Mouse (Mus musculus): ENCODE results near the gene Olfr304. TPM values are rescaled to one million over a fixed set of nuclear protein-coding genes. Genes with fewer than 3 reads are reported as not detected.
"Not testable (repeated sequence)": the region's sequence is repeated elsewhere in the genome, so short reads cannot be mapped to it uniquely, and the experiment has no call there.

Gene Olfr304
- not detected for total RNA-seq (2021)

- no peak for DNase-seq (ENCODE audit: extremely low spot score in 1 of 2, low spot score in 2 of 2)
- intact Hi-C loops (cut with DNase I) = no loop called here
Measured at GRCm38 (mm10) chr7:86386558-86386957, at the start of gene Olfr304. Gene Olfr304 (minus strand): TSS chr7:86386658.

DNA sequence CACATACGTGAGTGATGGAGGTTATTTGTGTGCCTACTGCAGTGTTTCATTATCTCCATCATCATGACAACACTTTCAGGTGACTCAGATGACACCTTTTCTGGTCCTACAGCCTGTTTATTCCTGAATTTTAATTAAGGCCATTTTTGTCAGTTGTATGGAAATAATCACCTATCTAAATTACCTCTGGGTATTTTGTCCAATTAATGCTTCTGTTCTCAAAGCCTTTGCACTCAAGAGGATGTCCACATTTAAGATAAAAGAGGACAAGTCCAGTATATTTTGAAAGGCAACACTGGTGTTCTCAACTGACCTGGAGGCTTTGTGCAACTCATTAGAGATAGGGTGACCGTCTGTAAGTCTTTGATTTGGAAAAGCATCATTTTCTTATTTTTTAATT lies 17.1 kb upstream of the Olfr304 start, which contains the start of gene Olfr301:
Gene Olfr301 (plus strand): TSS at position 301 of the 400 bp plus-strand sequence.
- DNase-seq (ENCODE audit: extremely low spot score in 1 of 2, low spot score in 2 of 2) = no peak
- intact Hi-C loops (cut with DNase I) = no loop called here

- intact Hi-C loops (cut with DNase I) = no loop called here
- no peak for DNase-seq (ENCODE audit: extremely low spot score in 1 of 2, low spot score in 2 of 2)
Measured at GRCm38 (mm10) chr7:86397689-86398088, 11.2 kb upstream of the Olfr304 start, which contains the start of gene Olfr303. Gene Olfr303 (minus strand): TSS chr7:86397789.

DNA sequence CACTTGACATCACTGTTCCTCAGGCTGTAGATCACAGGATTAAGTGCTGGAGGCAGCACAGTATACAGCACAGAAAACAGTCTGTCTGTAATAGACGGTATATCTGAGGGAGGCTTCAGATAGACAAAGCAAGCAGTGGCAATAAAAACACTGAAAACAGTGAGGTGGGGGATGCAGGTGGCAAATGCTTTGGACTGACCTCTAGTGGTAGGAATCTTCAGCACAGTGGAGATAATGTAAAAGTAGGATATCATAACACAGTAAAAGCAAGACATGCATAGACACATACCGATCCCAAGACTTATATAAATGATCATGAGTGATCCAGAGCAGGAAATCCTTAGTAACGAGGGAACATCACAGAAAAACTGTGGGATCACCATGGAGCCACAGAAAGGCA lies 689 bp downstream of the Olfr304 start:
- DNase-seq (ENCODE audit: extremely low spot score in 1 of 2, low spot score in 2 of 2) = no peak
- intact Hi-C loops (cut with DNase I) = no loop called here

DNA sequence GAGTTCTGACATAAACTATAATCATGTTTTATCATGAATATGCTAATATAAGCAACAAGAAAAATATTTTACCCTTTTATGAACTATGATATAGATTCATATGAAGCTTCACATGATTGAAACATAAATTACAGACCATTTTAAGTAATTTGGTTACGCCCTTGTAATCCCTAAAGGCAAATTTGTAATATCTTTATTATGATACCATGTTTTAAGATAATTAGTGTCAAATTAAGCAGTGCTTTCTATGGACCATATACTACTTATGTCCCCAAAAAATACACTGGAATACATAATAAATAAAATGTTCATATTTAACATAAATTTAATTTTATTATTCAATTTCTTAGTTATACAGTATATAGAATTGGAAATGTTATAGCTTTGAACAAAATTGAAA lies 19.6 kb downstream of the Olfr304 start, which contains the start of gene Olfr305:
Gene Olfr305 (minus strand): TSS at position 101 of the 400 bp plus-strand sequence.
- intact Hi-C loops (cut with DNase I) = no loop called here
- no peak for DNase-seq (ENCODE audit: extremely low spot score in 1 of 2, low spot score in 2 of 2)

- intact Hi-C loops (cut with DNase I); DNase-seq (ENCODE audit: extremely low spot score in 1 of 2, low spot score in 2 of 2): not testable (repeated sequence)
Measured at GRCm38 (mm10) chr7:86346296-86346695, 40.2 kb downstream of the Olfr304 start.

GRCm38 (mm10) chr7:86344253-86344652 lies 42.2 kb downstream of the Olfr304 start:
- DNase-seq (ENCODE audit: extremely low spot score in 1 of 2, low spot score in 2 of 2) = no peak
- intact Hi-C loops (cut with DNase I) = no loop called here

DNA sequence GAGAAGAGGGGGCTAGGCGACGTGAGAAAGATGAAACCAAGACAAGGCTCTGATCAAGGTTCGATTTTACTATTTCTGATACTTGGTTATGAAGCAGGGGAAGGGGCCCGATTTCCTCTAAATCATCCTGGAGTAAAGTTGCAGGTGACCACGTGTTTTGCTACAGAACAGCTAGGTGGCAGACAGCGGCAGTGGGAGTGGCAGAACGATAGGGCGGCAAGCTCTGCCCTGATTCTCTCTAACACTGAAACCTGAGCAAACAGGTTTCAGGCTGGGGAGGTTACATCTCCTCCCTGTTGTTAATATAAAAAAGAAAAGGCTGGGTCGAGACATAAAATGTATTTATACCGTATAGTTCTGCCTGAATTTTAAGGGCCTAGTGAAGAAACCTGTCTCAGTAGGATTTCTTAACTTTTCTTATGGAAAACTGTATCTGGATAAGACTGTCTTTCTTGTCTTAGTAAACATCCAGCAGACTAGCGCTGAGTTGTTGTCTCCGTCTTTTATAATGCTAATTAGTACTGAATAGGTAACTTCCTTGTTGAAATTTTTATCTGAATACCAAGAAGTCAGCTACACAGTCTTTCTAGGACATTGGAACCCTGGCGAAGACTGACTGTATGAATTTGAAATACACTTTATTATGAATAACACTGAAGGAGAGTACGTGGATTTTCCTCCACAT lies 43.4 kb downstream of the Olfr304 start:
- no peak for DNase-seq (ENCODE audit: extremely low spot score in 1 of 2, low spot score in 2 of 2)
- intact Hi-C loops (cut with DNase I) = no loop called here

- DNase-seq (ENCODE audit: extremely low spot score in 1 of 2, low spot score in 2 of 2) = no peak
- intact Hi-C loops (cut with DNase I) = no loop called here
Measured at GRCm38 (mm10) chr7:86337486-86337885, 49.0 kb downstream of the Olfr304 start, which contains the start of gene Olfr307. Gene Olfr307 (minus strand): TSS chr7:86337586.

Other genes with a start within 250 kb of the Olfr304 start
- not detected for gene Vmn2r75, start 214.9 kb downstream of the Olfr304 start, total RNA-seq (2021)
- not detected for gene Vmn2r76, start 140.3 kb downstream of the Olfr304 start, total RNA-seq (2021)
- gene Olfr310, start 109.5 kb downstream of the Olfr304 start, total RNA-seq (2021) = not detected
- not detected for gene Olfr309, start 73.0 kb downstream of the Olfr304 start, total RNA-seq (2021)
- not detected for gene Olfr308, start 61.0 kb downstream of the Olfr304 start, total RNA-seq (2021)
- not detected for gene Olfr307, start 49.1 kb downstream of the Olfr304 start, total RNA-seq (2021)
- not detected for gene Olfr305, start 19.7 kb downstream of the Olfr304 start, total RNA-seq (2021)
- gene Olfr303, start 11.1 kb upstream of the Olfr304 start, total RNA-seq (2021) = not detected
- not detected for gene Olfr301, start 17.2 kb upstream of the Olfr304 start, total RNA-seq (2021)
- not detected for gene Olfr299, start 73.3 kb upstream of the Olfr304 start, total RNA-seq (2021)
- gene Olfr298, start 105.8 kb upstream of the Olfr304 start, total RNA-seq (2021) = not detected
- not detected for gene Olfr297, start 133.3 kb upstream of the Olfr304 start, total RNA-seq (2021)
- gene Olfr295, start 197.2 kb upstream of the Olfr304 start, total RNA-seq (2021) = not detected
- not detected for gene Olfr294, start 230.0 kb upstream of the Olfr304 start, total RNA-seq (2021)